Comparison of ENCODE assay signal across 8 mouse cellular contexts in the genomic region with DNA sequence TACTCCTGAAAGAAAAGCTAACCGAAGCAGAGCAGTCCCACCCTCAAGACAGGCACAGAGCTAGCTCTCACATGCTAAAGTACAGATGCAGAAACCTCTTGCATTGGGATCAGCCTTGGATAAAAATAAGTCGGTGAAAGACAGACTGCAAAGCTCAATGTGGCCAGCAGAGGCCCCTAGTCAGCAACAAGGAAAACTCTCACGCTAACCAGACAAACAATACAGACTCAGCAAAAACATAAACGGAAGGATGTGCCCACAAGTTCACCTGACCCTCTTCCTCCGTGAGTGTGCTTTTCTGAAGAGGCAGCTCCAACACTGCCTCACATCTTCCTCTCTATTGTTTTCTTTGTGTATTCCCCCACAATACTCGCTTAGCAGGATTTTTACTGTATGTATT.
DNase-seq lines count a peak whose midpoint lies in the region; ATAC-seq lines count a peak whose summit lies in the region.

No protein-coding gene starts in this region.

- H3K9me3 ChIP-seq in embryonic facial prominence, embryonic 12.5 days = no peaks in the 10 kb centered on the region
- no peaks in the 10 kb centered on the region for H3K9me3 ChIP-seq in limb, embryonic 12.5 days
- H3K9me3 ChIP-seq in midbrain, embryonic 15.5 days = no peaks in the 10 kb centered on the region

- H3K4me3 ChIP-seq in embryonic facial prominence, embryonic 12.5 days = no peak overlapping the region
- H3K4me3 ChIP-seq in limb, embryonic 12.5 days (replicated peaks) = no peak overlapping the region
- peak overlapping the region; percentile 21; the same call in 1 of the 2 replicates for H3K4me3 ChIP-seq in midbrain, embryonic 15.5 days

- no peak overlapping the region for H3K27ac ChIP-seq in embryonic facial prominence, embryonic 12.5 days
- H3K27ac ChIP-seq in limb, embryonic 12.5 days = no peak overlapping the region
- H3K27ac ChIP-seq in midbrain, embryonic 15.5 days = no peak overlapping the region

- no peaks in the 10 kb centered on the region for H3K4me1 ChIP-seq in embryonic facial prominence, embryonic 12.5 days
- H3K4me1 ChIP-seq in limb, embryonic 12.5 days (replicated peaks) = no peaks in the 10 kb centered on the region
- peaks cover 5% of the 10 kb centered on the region; the same call in 1 of the 2 replicates for H3K4me1 ChIP-seq in midbrain, embryonic 15.5 days

- 18% methylated on average over 6 of the region's 6 CpGs for WGBS in embryonic facial prominence, embryonic 12.5 days
- 20% methylated on average over 6 of the region's 6 CpGs for WGBS in limb, embryonic 12.5 days
- WGBS in midbrain, embryonic 15.5 days = 14% methylated on average over 6 of the region's 6 CpGs

- no peak overlapping the region for H3K9ac ChIP-seq in embryonic facial prominence, embryonic 12.5 days
- H3K9ac ChIP-seq in limb, embryonic 12.5 days (replicated peaks) = no peak overlapping the region
- H3K9ac ChIP-seq in midbrain, embryonic 15.5 days = no peak overlapping the region

- peak overlapping the region; percentile 27 for H3K4me2 ChIP-seq in embryonic facial prominence, embryonic 12.5 days (replicated peaks)
- H3K4me2 ChIP-seq in limb, embryonic 12.5 days = peak overlapping the region; percentile 41
- H3K4me2 ChIP-seq in midbrain, embryonic 15.5 days = peak overlapping the region; percentile 47

- no peaks in the 10 kb centered on the region for H3K27me3 ChIP-seq in embryonic facial prominence, embryonic 12.5 days
- H3K27me3 ChIP-seq in limb, embryonic 12.5 days = no peaks in the 10 kb centered on the region
- no peaks in the 10 kb centered on the region for H3K27me3 ChIP-seq in midbrain, embryonic 15.5 days (replicated peaks)

- no peak for ATAC-seq in embryonic facial prominence, embryonic 12.5 days (ENCODE audit: insufficient number of reproducible peaks, insufficient read depth, low FRiP score, low TSS enrichment)
- ATAC-seq in limb, embryonic 12.5 days (ENCODE audit: insufficient number of reproducible peaks, insufficient read depth, low FRiP score, low TSS enrichment, low read depth) = no peak
- peak; percentile 59 for ATAC-seq in midbrain, embryonic 15.5 days (replicated peaks)

- peak; percentile 74 to 76 for DNase-seq in B cell, adult 2 months
- DNase-seq in adrenal gland, postnatal 14 days = peak; percentile 70
- peak; percentile 17 for DNase-seq in heart, adult 8-10 months (ENCODE audit: low spot score)
- DNase-seq in kidney, adult 9 months = peak; percentile 82
- DNase-seq in spleen, postnatal 36 days (ENCODE audit: low spot score in 2 of 2) = peak; percentile 71 to 77

- no peaks in the 10 kb centered on the region for H3K36me3 ChIP-seq in embryonic facial prominence, embryonic 12.5 days
- no peaks in the 10 kb centered on the region for H3K36me3 ChIP-seq in limb, embryonic 12.5 days
- H3K36me3 ChIP-seq in midbrain, embryonic 15.5 days (replicated peaks) = no peaks in the 10 kb centered on the region

Comparison
In these comparisons a context has a peak if more than half of its experiments do, and no peak if none do; other contexts are left out.
1. DNase-seq: peak in every context shown above with its lines; median percentile 82 in kidney, adult 9 months; 75 in B cell, adult 2 months; 74 in spleen, postnatal 36 days; 70 in adrenal gland, postnatal 14 days; 17 in heart, adult 8-10 months.